Mouse (Mus musculus): ENCODE results near the gene Ppp2r5b. TPM values are rescaled to one million over a fixed set of nuclear protein-coding genes. Genes with fewer than 3 reads are reported as not detected.

Ppp2r5b gene
- polyA plus RNA-seq, 1 experiment from 2014 or later, result 61.2 TPM

DNA sequence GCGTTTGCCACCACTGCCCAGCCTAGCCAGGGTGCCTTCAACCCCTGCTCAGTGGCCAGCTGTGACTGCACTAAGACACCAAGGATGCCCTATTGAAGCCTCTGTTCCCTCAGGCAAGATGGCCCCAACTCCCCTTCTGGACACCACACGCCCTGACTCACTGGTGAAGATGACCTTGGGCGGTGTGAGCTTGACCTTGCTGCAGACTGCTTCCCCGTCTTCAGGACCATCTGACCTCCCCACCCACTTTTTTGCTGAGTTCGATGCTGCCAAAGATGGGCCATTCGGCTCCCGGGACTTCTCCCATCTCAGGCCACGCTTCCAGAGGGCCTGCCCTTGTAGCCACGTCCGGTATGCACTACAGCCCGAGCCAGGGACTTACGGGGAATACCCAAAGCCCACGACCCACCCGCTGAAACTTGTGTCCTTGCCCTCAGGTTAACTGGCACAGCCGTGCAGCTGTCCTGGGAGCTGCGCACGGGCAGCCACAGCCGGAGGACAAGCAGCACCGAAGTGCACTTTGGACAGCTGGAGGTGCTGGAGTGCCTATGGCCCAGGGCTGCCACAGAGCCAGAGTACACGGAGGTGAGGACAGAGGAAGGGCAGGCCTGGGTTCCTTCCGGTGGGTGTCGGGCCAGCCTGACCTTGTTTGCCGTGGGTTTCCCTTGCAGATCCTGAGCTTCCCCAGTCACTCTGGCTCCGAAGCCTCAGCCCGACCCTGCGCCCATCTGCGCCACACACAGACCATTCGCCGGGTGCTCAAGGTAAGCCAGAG is 12.0 kb upstream of the Ppp2r5b start:
- no peak overlapping the region for H3K9ac ChIP-seq (ENCODE audit: low read length)
- H3K9me3 ChIP-seq (ENCODE audit: control insufficient read depth, low read length), result no peaks in the 10 kb centered on the region
- WGBS, result 96% methylated on average over 29 of the region's 29 CpGs
- DNase-seq (ENCODE audit: low spot score) (no peak), ATAC-seq (ENCODE audit: insufficient read depth, low FRiP score, low TSS enrichment) (no peak)
- H3K4me1 ChIP-seq (ENCODE audit: control insufficient read depth, insufficient read depth, low read length), result no peaks in the 10 kb centered on the region; the same call in 1 of the 2 replicates
- H3K36me3 ChIP-seq (ENCODE audit: control insufficient read depth, insufficient read depth, low read length), result peaks cover 16% of the 10 kb centered on the region; the same call in 1 of the 2 replicates
- no peak overlapping the region for H3K4me3 ChIP-seq (ENCODE audit: low read depth, low read length)
- no peak overlapping the region for H3K27ac ChIP-seq (ENCODE audit: low read depth, low read length)
- no peak overlapping the region for H3K4me2 ChIP-seq (ENCODE audit: low read depth)
- H3K27me3 ChIP-seq (ENCODE audit: control insufficient read depth, insufficient read depth, low read length), result no peaks in the 10 kb centered on the region

DNA sequence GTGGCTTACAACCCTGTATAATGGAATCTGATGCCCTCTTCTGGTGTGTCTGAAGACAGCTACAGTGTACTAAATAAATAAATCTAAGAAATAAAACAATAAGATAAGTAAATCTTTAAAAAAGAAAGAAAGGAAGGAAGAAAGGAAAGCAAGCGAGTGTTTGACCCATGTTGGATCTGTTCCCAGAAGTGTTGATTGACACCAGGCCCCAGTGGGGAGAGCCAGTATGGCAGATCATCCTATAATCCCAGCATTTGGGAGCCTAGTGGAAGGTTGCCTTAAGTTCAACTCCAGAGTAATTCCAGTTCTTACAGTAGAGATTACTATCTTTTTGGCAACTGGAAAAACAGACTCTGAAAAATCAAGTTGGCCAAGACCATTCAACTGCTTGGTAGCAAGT is 10.1 kb upstream of the Ppp2r5b start:
- ATAC-seq (ENCODE audit: insufficient read depth, low FRiP score, low TSS enrichment) (no peak), DNase-seq (ENCODE audit: low spot score) (no peak)
- Histone ChIP-seq H3K4me2 (ENCODE audit: low read depth) (no peak overlapping the region), H3K27ac (ENCODE audit: low read depth, low read length) (no peak overlapping the region), H3K9ac (ENCODE audit: low read length) (no peak overlapping the region), H3K36me3 (ENCODE audit: control insufficient read depth, insufficient read depth, low read length) (peaks cover 9% of the 10 kb centered on the region; the same call in 1 of the 2 replicates), H3K4me1 (ENCODE audit: control insufficient read depth, insufficient read depth, low read length) (peaks cover 4% of the 10 kb centered on the region; the same call in 1 of the 2 replicates), H3K4me3 (ENCODE audit: low read depth, low read length) (no peak overlapping the region), H3K27me3 (ENCODE audit: control insufficient read depth, insufficient read depth, low read length) (no peaks in the 10 kb centered on the region), H3K9me3 (ENCODE audit: control insufficient read depth, low read length) (no peaks in the 10 kb centered on the region)
- 90% methylated on average over 1 of the region's 1 CpGs for WGBS

DNA sequence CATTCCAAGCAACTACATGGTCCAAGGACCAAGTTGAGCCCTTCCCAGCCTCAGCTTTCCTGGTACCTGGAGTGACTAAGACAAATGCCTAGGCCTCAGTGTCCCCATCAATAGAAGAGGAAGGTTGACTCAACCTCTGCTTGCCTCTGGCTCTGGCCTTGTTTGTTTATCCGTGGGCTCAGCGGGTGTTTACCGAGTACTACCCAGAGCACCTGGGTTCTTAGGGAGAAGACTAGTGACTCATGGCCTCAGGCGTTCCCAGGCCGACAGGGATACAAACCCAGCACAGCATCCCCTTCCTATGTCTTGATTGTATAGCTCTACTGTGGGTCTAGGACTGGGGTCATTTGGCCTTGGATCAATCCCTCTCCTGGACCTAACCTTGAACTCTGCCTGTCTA is 7.6 kb upstream of the Ppp2r5b start:
- no peak overlapping the region for H3K4me3 ChIP-seq (ENCODE audit: low read depth, low read length)
- no peaks in the 10 kb centered on the region for H3K27me3 ChIP-seq (ENCODE audit: control insufficient read depth, insufficient read depth, low read length)
- H3K9me3 ChIP-seq (ENCODE audit: control insufficient read depth, low read length), result no peaks in the 10 kb centered on the region
- no peak overlapping the region for H3K9ac ChIP-seq (ENCODE audit: low read length)
- peaks cover 7% of the 10 kb centered on the region; the same call in 1 of the 2 replicates for H3K36me3 ChIP-seq (ENCODE audit: control insufficient read depth, insufficient read depth, low read length)
- H3K4me2 ChIP-seq (ENCODE audit: low read depth), result no peak overlapping the region
- DNase-seq (ENCODE audit: low spot score) (no peak), ATAC-seq (ENCODE audit: insufficient read depth, low FRiP score, low TSS enrichment) (no peak)
- H3K27ac ChIP-seq (ENCODE audit: low read depth, low read length), result no peak overlapping the region
- peaks cover 4% of the 10 kb centered on the region; the same call in 1 of the 2 replicates for H3K4me1 ChIP-seq (ENCODE audit: control insufficient read depth, insufficient read depth, low read length)
- WGBS, result 87% methylated on average over 5 of the region's 5 CpGs

DNA sequence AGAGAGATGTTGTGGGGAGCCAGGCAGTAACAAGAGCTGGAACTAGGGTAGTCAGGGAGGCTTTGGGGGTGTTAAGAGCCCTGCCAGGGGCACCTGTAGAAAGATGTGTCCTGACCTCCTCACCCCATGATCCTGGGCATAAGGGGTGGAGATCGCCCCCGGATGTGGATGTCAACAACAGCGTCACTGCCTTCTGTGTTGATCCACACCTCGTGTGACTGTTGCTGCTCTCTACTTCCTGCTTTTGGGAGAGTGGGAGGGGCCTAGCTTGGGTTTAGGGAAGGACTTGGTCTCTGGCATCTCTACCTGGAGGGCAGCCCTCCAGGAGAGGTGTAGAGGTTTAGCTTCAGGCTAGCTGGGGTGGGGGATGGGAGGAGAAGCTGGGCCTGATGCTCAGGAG is 6.6 kb upstream of the Ppp2r5b start:
- peak overlapping the region; percentile 81 for H3K9ac ChIP-seq (ENCODE audit: low read length)
- H3K4me2 ChIP-seq (ENCODE audit: low read depth), result peak overlapping the region; percentile 76
- WGBS, result 2% methylated on average over 4 of the region's 4 CpGs
- ATAC-seq (ENCODE audit: insufficient read depth, low FRiP score, low TSS enrichment) (no peak), DNase-seq (ENCODE audit: low spot score) (no peak)
- no peak overlapping the region for H3K27ac ChIP-seq (ENCODE audit: low read depth, low read length)
- H3K36me3 ChIP-seq (ENCODE audit: control insufficient read depth, insufficient read depth, low read length), result peaks cover 5% of the 10 kb centered on the region; the same call in 1 of the 2 replicates
- peak overlapping the region; percentile 79 for H3K4me3 ChIP-seq (ENCODE audit: low read depth, low read length)
- no peaks in the 10 kb centered on the region for H3K27me3 ChIP-seq (ENCODE audit: control insufficient read depth, insufficient read depth, low read length)
- no peaks in the 10 kb centered on the region for H3K9me3 ChIP-seq (ENCODE audit: control insufficient read depth, low read length)
- peaks cover 4% of the 10 kb centered on the region; the same call in 1 of the 2 replicates for H3K4me1 ChIP-seq (ENCODE audit: control insufficient read depth, insufficient read depth, low read length)

DNA sequence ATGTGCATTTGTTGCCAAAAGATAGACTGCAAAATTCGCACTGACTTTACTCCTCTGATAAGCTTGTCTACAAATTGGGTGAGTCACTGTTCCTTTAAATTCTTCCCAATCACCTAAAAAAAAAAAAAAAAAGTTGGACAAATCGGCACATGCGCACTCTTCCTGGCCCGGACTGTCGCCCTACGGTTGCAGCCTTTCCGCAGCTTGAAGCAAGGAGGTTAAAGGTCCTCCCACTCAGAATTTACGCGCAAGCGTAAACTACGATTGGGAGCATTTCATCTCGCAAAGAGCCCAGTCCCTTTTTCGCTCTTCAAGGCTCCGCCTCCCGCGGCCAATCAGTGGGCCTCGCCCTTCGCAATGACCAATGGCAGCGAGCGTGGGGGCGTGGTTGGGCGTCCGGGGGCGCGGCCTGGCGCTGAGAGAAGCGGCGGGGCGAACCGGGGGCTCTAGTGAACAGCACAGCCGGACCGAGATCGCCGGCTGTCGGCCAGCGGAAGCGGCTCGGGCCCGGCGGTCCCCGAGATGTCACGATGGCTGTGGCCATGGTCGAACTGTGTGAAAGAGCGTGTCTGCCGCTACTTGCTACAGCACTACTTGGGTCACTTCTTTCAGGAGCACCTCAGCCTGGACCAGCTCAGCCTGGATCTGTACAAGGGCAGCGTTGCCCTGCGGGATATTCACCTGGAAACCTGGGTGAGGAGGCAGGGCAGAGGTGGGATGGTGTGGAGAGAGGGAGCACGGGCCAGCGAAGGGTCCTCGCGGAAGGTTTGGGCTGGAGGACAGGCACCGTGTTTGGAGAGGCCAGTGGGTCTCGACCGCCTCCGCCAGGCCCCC is 5.8 kb upstream of the Ppp2r5b start, which contains the start of gene Atg2a:
Atg2a (plus strand) TSS at position 395 of the 834 bp plus-strand sequence.
- Histone ChIP-seq H3K36me3 (ENCODE audit: control insufficient read depth, insufficient read depth, low read length) (peaks cover 3% of the 10 kb centered on the region; the same call in 1 of the 2 replicates), H3K9me3 (ENCODE audit: control insufficient read depth, low read length) (no peaks in the 10 kb centered on the region), H3K4me2 (ENCODE audit: low read depth) (peak within 1 kb of the TSS; percentile 76), H3K27ac (ENCODE audit: low read depth, low read length) (no peak within 1 kb of the TSS), H3K4me3 (ENCODE audit: low read depth, low read length) (peak within 1 kb of the TSS; percentile 79), H3K4me1 (ENCODE audit: control insufficient read depth, insufficient read depth, low read length) (peaks cover 4% of the 10 kb centered on the region; the same call in 1 of the 2 replicates), H3K27me3 (ENCODE audit: control insufficient read depth, insufficient read depth, low read length) (no peaks in the 10 kb centered on the region), H3K9ac (ENCODE audit: low read length) (peak within 1 kb of the TSS; percentile 81)
- DNase-seq (ENCODE audit: low spot score), result peak; percentile 99
- under 1% methylated on average over 55 of the region's 55 CpGs for WGBS
- peak; percentile 90 for ATAC-seq (ENCODE audit: insufficient read depth, low FRiP score, low TSS enrichment)

DNA sequence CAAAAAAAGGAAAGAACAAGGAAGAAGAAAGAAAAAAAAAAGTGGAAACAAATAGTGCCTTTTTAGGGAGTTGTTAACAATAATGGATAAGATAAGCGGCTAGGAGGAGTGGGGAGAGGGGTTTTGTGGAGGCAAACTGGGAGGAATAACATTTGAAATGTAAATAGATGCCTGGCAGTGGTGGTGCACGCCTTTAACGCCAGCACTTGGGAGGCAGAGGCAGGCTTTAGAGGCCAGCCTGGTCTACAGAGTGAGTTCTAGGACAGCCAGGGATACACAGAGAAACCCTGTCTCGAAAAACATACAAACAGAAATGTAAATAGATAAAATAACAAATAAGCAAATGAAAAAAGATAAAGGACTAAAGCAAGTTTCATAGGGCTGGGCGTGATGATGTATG is 5.1 kb upstream of the Ppp2r5b start:
- ATAC-seq (ENCODE audit: insufficient read depth, low FRiP score, low TSS enrichment) (no peak), DNase-seq (ENCODE audit: low spot score) (no peak)
- H3K4me2 ChIP-seq (ENCODE audit: low read depth), result no peak overlapping the region
- H3K4me1 ChIP-seq (ENCODE audit: control insufficient read depth, insufficient read depth, low read length), result peaks cover 4% of the 10 kb centered on the region; the same call in 1 of the 2 replicates
- H3K27me3 ChIP-seq (ENCODE audit: control insufficient read depth, insufficient read depth, low read length), result no peaks in the 10 kb centered on the region
- H3K36me3 ChIP-seq (ENCODE audit: control insufficient read depth, insufficient read depth, low read length), result no peaks in the 10 kb centered on the region
- no peak overlapping the region for H3K27ac ChIP-seq (ENCODE audit: low read depth, low read length)
- H3K4me3 ChIP-seq (ENCODE audit: low read depth, low read length), result no peak overlapping the region
- 35% methylated on average over 5 of the region's 5 CpGs for WGBS
- no peak overlapping the region for H3K9ac ChIP-seq (ENCODE audit: low read length)
- no peaks in the 10 kb centered on the region for H3K9me3 ChIP-seq (ENCODE audit: control insufficient read depth, low read length)

DNA sequence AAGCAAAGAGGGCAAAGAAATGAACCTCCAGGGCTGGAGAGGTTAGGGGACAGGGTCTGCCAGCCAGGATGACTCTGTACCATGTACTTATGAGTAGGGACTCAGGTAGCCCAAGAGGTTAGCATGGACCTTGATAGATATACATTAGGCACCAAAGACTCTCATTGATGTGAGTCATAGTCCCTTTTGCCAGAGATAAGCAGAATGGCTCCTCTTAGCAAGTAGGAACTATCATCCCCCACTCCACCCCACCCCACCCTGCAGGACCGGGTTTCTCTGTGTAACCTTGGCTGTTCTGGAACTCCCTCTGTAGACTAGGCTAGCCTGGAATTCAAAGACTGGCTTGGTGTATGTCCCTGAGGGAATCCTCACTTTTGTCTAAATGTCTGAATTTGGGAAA is 4.5 kb upstream of the Ppp2r5b start:
- 82% methylated on average over 1 of the region's 1 CpGs for WGBS

DNA sequence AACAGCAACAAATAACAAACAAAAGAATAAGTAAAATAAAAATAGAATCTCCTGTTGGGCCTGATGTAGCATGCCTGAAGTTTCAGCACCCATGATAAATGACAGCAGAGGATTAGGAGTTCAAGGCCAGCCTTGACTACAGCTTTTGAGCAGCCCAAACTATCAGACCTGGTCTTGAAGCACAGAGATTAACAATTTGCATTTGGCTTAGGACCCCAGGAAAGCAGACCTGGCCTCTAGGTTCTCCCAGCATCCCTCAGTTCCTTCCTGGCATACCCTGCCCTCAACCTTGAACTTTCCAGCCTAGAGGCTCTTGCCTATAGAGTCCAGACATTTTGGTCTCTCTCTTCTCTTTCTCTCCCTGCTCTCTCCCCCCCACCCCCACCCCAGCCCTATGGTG is 3.1 kb upstream of the Ppp2r5b start:
- DNase-seq (ENCODE audit: low spot score) (no peak), ATAC-seq (ENCODE audit: insufficient read depth, low FRiP score, low TSS enrichment) (no peak)
- Histone ChIP-seq H3K4me3 (ENCODE audit: low read depth, low read length) (no peak overlapping the region), H3K4me1 (ENCODE audit: control insufficient read depth, insufficient read depth, low read length) (peaks cover 12% of the 10 kb centered on the region), H3K27me3 (ENCODE audit: control insufficient read depth, insufficient read depth, low read length) (no peaks in the 10 kb centered on the region), H3K4me2 (ENCODE audit: low read depth) (no peak overlapping the region), H3K27ac (ENCODE audit: low read depth, low read length) (no peak overlapping the region), H3K9ac (ENCODE audit: low read length) (no peak overlapping the region), H3K9me3 (ENCODE audit: control insufficient read depth, low read length) (no peaks in the 10 kb centered on the region), H3K36me3 (ENCODE audit: control insufficient read depth, insufficient read depth, low read length) (0 out of 2 replicates have a peak, but pooled peaks cover 2% of the 10 kb centered on the region)

More for the DNA sequence above, 4.5 kb upstream of the Ppp2r5b start:
- Histone ChIP-seq H3K4me1 (ENCODE audit: control insufficient read depth, insufficient read depth, low read length) (peaks cover 5% of the 10 kb centered on the region; the same call in 1 of the 2 replicates), H3K27me3 (ENCODE audit: control insufficient read depth, insufficient read depth, low read length) (no peaks in the 10 kb centered on the region), H3K36me3 (ENCODE audit: control insufficient read depth, insufficient read depth, low read length) (no peaks in the 10 kb centered on the region), H3K9me3 (ENCODE audit: control insufficient read depth, low read length) (no peaks in the 10 kb centered on the region), H3K9ac (ENCODE audit: low read length) (no peak overlapping the region), H3K4me3 (ENCODE audit: low read depth, low read length) (no peak overlapping the region), H3K4me2 (ENCODE audit: low read depth) (no peak overlapping the region), H3K27ac (ENCODE audit: low read depth, low read length) (no peak overlapping the region)
- DNase-seq (ENCODE audit: low spot score) (no peak), ATAC-seq (ENCODE audit: insufficient read depth, low FRiP score, low TSS enrichment) (no peak)
